Mouse (Mus musculus) MEL (cell line): Measurements from ENCODE around the gene Hspe1. TPM values are rescaled to one million over a fixed set of nuclear protein-coding genes. Genes with fewer than 3 reads are reported as not detected.

ENCODE experiments used
- DNase-seq: peaks from one replicate; pipeline ENCODE4 v3.0.0; 2011; ENCODE audit warnings: low read depth, low spot score
- H3K27ac ChIP-seq: 2 replicates; pipeline ENCODE4 v1.5.1; 2012; ENCODE audit warnings: low read depth, mild to moderate bottlenecking, control low read depth, low read length, moderate library complexity; ENCODE audit not compliant: control insufficient read depth
- H3K27me3 ChIP-seq, 2 experiments: fragments of 150-350 bp in 1 of 2; sonication (generic) in 1 of 2; 2 replicates each; pipeline ENCODE4 v1.6.1; 2012; ENCODE audit warnings: low read length in 2 of 2, mild to moderate bottlenecking in 2 of 2, improper control_type of control experiment in 1 of 2, moderate library complexity in 1 of 2; ENCODE audit not compliant: insufficient read depth in 2 of 2, control insufficient read depth in 1 of 2
- H3K36me3 ChIP-seq, 2 experiments: 2 replicates each; pipeline ENCODE4 v1.6.1; 2012 to 2014; ENCODE audit warnings: low read length in 2 of 2, improper control_type of control experiment in 1 of 2, inconsistent platforms in 1 of 2, mild to moderate bottlenecking in 1 of 2; ENCODE audit not compliant: insufficient read depth in 2 of 2, control insufficient read depth in 1 of 2
- H3K4me1 ChIP-seq, 2 experiments: fragments of 150-350 bp in 1 of 2; sonication (generic) in 1 of 2; 2 replicates each; pipeline ENCODE4 v1.6.1; 2012; ENCODE audit warnings: low read length in 2 of 2, improper control_type of control experiment in 1 of 2, mild to moderate bottlenecking in 1 of 2; ENCODE audit not compliant: insufficient read depth in 2 of 2, control insufficient read depth in 1 of 2
- H3K4me3 ChIP-seq, 2 experiments: fragments of 150-350 bp in 1 of 2; sonication (generic) in 1 of 2; 2 replicates each; pipeline ENCODE4 v1.5.1; 2012; ENCODE audit warnings: low read depth in 2 of 2, low read length in 2 of 2, mild to moderate bottlenecking in 2 of 2, moderate library complexity in 2 of 2, control low read depth in 1 of 2, improper control_type of control experiment in 1 of 2; ENCODE audit not compliant: control insufficient read depth in 1 of 2, insufficient read depth in 1 of 2
- H3K79me2 ChIP-seq: 2 replicates; pipeline ENCODE4 v1.6.1; 2012; ENCODE audit warnings: mild to moderate bottlenecking, low read length, moderate library complexity; ENCODE audit not compliant: control insufficient read depth, poor library complexity, insufficient read depth
- H3K9ac ChIP-seq: 2 replicates; pipeline ENCODE4 v1.6.1; 2012; ENCODE audit warnings: low read depth, mild to moderate bottlenecking, control low read depth, low read length, moderate library complexity; ENCODE audit not compliant: control insufficient read depth, poor library complexity, severe bottlenecking
- H3K9me3 ChIP-seq: fragments of 150-350 bp; sonication (generic); replicated peaks from 2 replicates; pipeline ENCODE4 v1.6.1; 2012; ENCODE audit warnings: mild to moderate bottlenecking, low read length, improper control_type of control experiment, moderate library complexity; ENCODE audit not compliant: insufficient read depth
- CHD2 ChIP-seq: IDR thresholded peaks from 2 replicates; pipeline ENCODE4 v1.6.1; 2011; ENCODE audit warnings: low read length, improper control_type of control experiment
- CTCF ChIP-seq, 3 experiments: IDR thresholded peaks in 2 of 3; conservative IDR thresholded peaks in 1 of 3; 2 replicates each; pipeline ENCODE4 v1.5.1; 2011 to 2012; ENCODE audit warnings: low read length in 3 of 3, low read depth in 2 of 3, mild to moderate bottlenecking in 2 of 3, improper control_type of control experiment in 1 of 3, inconsistent platforms in 1 of 3, mixed read lengths in 1 of 3, moderate library complexity in 1 of 3; ENCODE audit not compliant: control insufficient read depth in 1 of 3, insufficient read depth in 1 of 3, poor library complexity in 1 of 3, severe bottlenecking in 1 of 3
- E2F4 ChIP-seq: IDR thresholded peaks from 2 replicates; pipeline ENCODE4 v1.6.1; 2011; ENCODE audit warnings: low read depth, low read length, improper control_type of control experiment, borderline replicate concordance
- ELF1 ChIP-seq: IDR thresholded peaks from 2 replicates; pipeline ENCODE4 v1.6.1; 2014; ENCODE audit warnings: low read depth, mild to moderate bottlenecking, inconsistent platforms, low read length, improper control_type of control experiment, moderate library complexity
- ETS1 ChIP-seq: IDR thresholded peaks from 2 replicates; pipeline ENCODE4 v1.6.1; 2012; ENCODE audit warnings: low read depth, mild to moderate bottlenecking, inconsistent platforms, low read length, improper control_type of control experiment, moderate library complexity
- HCFC1 ChIP-seq: IDR thresholded peaks from 2 replicates; pipeline ENCODE4 v1.6.1; 2012; ENCODE audit warnings: low read depth, mild to moderate bottlenecking, inconsistent platforms, low read length, improper control_type of control experiment, moderate library complexity
- JUND ChIP-seq: IDR thresholded peaks from 2 replicates; pipeline ENCODE4 v1.6.1; 2011; ENCODE audit warnings: low read depth, mild to moderate bottlenecking, improper control_type of control experiment, low read length
- KAT2A ChIP-seq: conservative IDR thresholded peaks from 2 replicates; pipeline ENCODE4 v1.6.1; 2012; ENCODE audit warnings: low read depth, low read length, improper control_type of control experiment, inconsistent platforms
- MAFK ChIP-seq: IDR thresholded peaks from 2 replicates; pipeline ENCODE4 v1.6.1; 2011; ENCODE audit warnings: low read depth, mild to moderate bottlenecking, low read length, improper control_type of control experiment, borderline replicate concordance
- MAX ChIP-seq: IDR thresholded peaks from 2 replicates; pipeline ENCODE4 v1.6.1; 2011; ENCODE audit warnings: low read length, improper control_type of control experiment
- MAZ ChIP-seq: IDR thresholded peaks from 2 replicates; pipeline ENCODE4 v1.6.1; 2012; ENCODE audit warnings: low read depth, mild to moderate bottlenecking, inconsistent platforms, low read length, improper control_type of control experiment
- MEF2A ChIP-seq: IDR thresholded peaks from 2 replicates; pipeline ENCODE4 v1.6.1; 2014; ENCODE audit warnings: low read depth, mild to moderate bottlenecking, inconsistent platforms, low read length, improper control_type of control experiment; ENCODE audit not compliant: poor library complexity, insufficient replicate concordance, severe bottlenecking; ENCODE audit errors: extremely low read depth
- MXI1 ChIP-seq: IDR thresholded peaks from 2 replicates; pipeline ENCODE4 v1.6.1; 2011; ENCODE audit warnings: mild to moderate bottlenecking, low read depth, low read length, improper control_type of control experiment
- MYC ChIP-seq: IDR thresholded peaks from 2 replicates; pipeline ENCODE4 v1.6.1; 2011; ENCODE audit warnings: low read depth, mild to moderate bottlenecking, low read length, improper control_type of control experiment, moderate library complexity
- NELFE ChIP-seq: IDR thresholded peaks from 2 replicates; pipeline ENCODE4 v1.6.1; 2011; ENCODE audit warnings: low read depth, low read length, improper control_type of control experiment
- POLR2A ChIP-seq, 2 experiments: IDR thresholded peaks; 2 replicates each; pipeline ENCODE4 v1.6.1; 2011 to 2012; ENCODE audit warnings: low read length in 2 of 2, mild to moderate bottlenecking in 2 of 2, control low read depth in 1 of 2, improper control_type of control experiment in 1 of 2, low read depth in 1 of 2, moderate library complexity in 1 of 2; ENCODE audit not compliant: control insufficient read depth in 1 of 2, insufficient read depth in 1 of 2, poor library complexity in 1 of 2
- POLR2AphosphoS2 ChIP-seq: IDR thresholded peaks from 2 replicates; pipeline ENCODE4 v1.6.1; 2011; ENCODE audit warnings: low read length, improper control_type of control experiment
- POLR2AphosphoS5 ChIP-seq: IDR thresholded peaks from 2 replicates; pipeline ENCODE4 v1.6.1; 2012; ENCODE audit warnings: low read depth, borderline replicate concordance, mild to moderate bottlenecking, inconsistent platforms, low read length, moderate library complexity, mixed read lengths
- RCOR1 ChIP-seq: IDR thresholded peaks from 2 replicates; pipeline ENCODE4 v1.6.1; 2012; ENCODE audit warnings: low read depth, mild to moderate bottlenecking, inconsistent platforms, low read length, improper control_type of control experiment
- SIN3A ChIP-seq: IDR thresholded peaks from 2 replicates; pipeline ENCODE4 v1.6.1; 2012; ENCODE audit warnings: low read length, improper control_type of control experiment, inconsistent platforms
- TAL1 ChIP-seq: IDR thresholded peaks from 2 replicates; pipeline ENCODE4 v1.6.1; 2012; ENCODE audit warnings: mild to moderate bottlenecking, inconsistent platforms, low read length, moderate library complexity, mixed read lengths
- TBP ChIP-seq: IDR thresholded peaks from 2 replicates; pipeline ENCODE4 v1.8.0; 2011; ENCODE audit warnings: low read depth, low read length, improper control_type of control experiment
- TCF12 ChIP-seq: IDR thresholded peaks from 2 replicates; pipeline ENCODE4 v1.6.1; 2014; ENCODE audit warnings: low read depth, mild to moderate bottlenecking, inconsistent platforms, low read length, improper control_type of control experiment, moderate library complexity
- UBTF ChIP-seq: IDR thresholded peaks from 2 replicates; pipeline ENCODE4 v1.6.1; 2012; ENCODE audit warnings: low read depth, mild to moderate bottlenecking, inconsistent platforms, low read length, improper control_type of control experiment, moderate library complexity, borderline replicate concordance; ENCODE audit not compliant: insufficient read depth
- USF1 ChIP-seq: IDR thresholded peaks from 2 replicates; pipeline ENCODE4 v1.6.1; 2014; ENCODE audit warnings: low read depth, mild to moderate bottlenecking, inconsistent platforms, low read length, improper control_type of control experiment, moderate library complexity
- USF2 ChIP-seq, 2 experiments: IDR thresholded peaks; 2 replicates each; pipeline ENCODE4 v1.6.1; 2011 to 2012; ENCODE audit warnings: improper control_type of control experiment in 2 of 2, low read length in 2 of 2, borderline replicate concordance in 1 of 2, inconsistent platforms in 1 of 2, low read depth in 1 of 2, mild to moderate bottlenecking in 1 of 2; ENCODE audit not compliant: insufficient read depth in 1 of 2
- ZC3H11A ChIP-seq: IDR thresholded peaks from 2 replicates; pipeline ENCODE4 v1.6.1; 2012; ENCODE audit warnings: low read depth, mild to moderate bottlenecking, inconsistent platforms, low read length, improper control_type of control experiment
- ZKSCAN1 ChIP-seq: IDR thresholded peaks from 2 replicates; pipeline ENCODE4 v1.6.1; 2012; ENCODE audit warnings: low read depth, mild to moderate bottlenecking, inconsistent platforms, low read length, improper control_type of control experiment, moderate library complexity
- ZMIZ1 ChIP-seq: IDR thresholded peaks from 2 replicates; pipeline ENCODE4 v1.6.1; 2012; ENCODE audit warnings: low read depth, mild to moderate bottlenecking, inconsistent platforms, low read length, improper control_type of control experiment, moderate library complexity
- polyA plus RNA-seq, 2 experiments: library from polyadenylated mRNA; stranded (reverse) in 1 of 2; unstranded in 1 of 2; fragments of >175 nt in 1 of 2; fragments of >200 nt in 1 of 2; gene quantifications; 2 replicates each; pipeline versions ENCODE4 v1.2.1 to v1.2.4; 2012; ENCODE audit warnings: low replicate concordance in 2 of 2, low read depth in 1 of 2; ENCODE audit not compliant: insufficient read length in 2 of 2, insufficient read depth in 1 of 2, missing spikeins in 1 of 2
- total RNA-seq: library from RNA; depleted of rRNA; stranded (reverse); fragments of 300-350 nt; gene quantifications from 2 replicates; pipeline ENCODE4 v1.2.3, GENCODE M21; 2012

Hspe1 gene
- total and polyA plus RNA-seq, 3 experiments, result 752 to 942 TPM; not detected in 1

DNA sequence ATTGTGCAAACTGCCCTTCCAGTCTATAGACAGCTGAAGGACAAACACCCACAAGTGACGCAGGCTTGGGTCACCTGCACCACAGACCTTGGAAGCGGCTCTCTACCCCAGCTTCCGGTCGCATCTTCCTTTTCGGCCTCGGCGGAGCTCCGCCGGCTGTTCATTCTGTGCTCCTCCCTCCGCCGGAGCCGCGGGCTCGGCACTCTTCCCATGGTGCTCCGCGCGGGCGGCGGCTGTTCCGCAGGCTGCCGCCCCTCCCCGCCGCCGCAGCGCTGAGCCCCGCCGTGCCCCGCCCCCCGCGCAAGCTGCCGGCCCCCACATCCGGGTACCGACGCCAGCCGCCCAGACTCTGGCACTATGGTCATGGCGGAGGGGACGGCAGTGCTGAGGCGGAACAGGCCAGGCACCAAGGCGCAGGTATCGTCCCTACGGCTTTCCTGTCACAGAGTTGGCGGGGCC lies 43.0 kb downstream of the Hspe1 start, which contains the start of gene Mob4:
Gene Mob4, plus strand, starts transcription at position 289 of the 459 bp plus-strand sequence.
- Histone ChIP-seq H3K27ac (peak within 1 kb of the TSS; percentile 94), H3K9ac (peak within 1 kb of the TSS; percentile 98), H3K27me3 (no peaks in the 10 kb centered on the region), H3K4me1 (peaks cover 0 to 16% of the 10 kb centered on the region in 2 experiments; a peak in 3 of 4 replicates), H3K36me3 (peaks cover 2 to 27% of the 10 kb centered on the region in 2 experiments; a peak in 3 of 4 replicates), H3K4me3 (peak within 1 kb of the TSS; percentile 85 to 99), H3K79me2 (peaks cover 38% of the 10 kb centered on the region), H3K9me3 (no peaks in the 10 kb centered on the region)
- peak; percentile 94 for DNase-seq
- TF ChIP-seq POLR2A (IDR thresholded peaks at IDR 0.05; ENCODE audit: control insufficient read depth in 1 of 2, insufficient read depth in 1 of 2, low read depth in 1 of 2, low read length in 2 of 2, poor library complexity in 1 of 2), result peak; percentile 81 to 89; a peak in 3 of 4 replicates
- peak; percentile 87 for TF ChIP-seq TBP
- no peak; the same call in 1 of the 2 replicates for TF ChIP-seq RCOR1
- peak; percentile 64 for TF ChIP-seq MXI1
- peak; percentile 73 for TF ChIP-seq ELF1
- TF ChIP-seq POLR2AphosphoS2, result peak; percentile 64; the same call in 1 of the 2 replicates
- TF ChIP-seq MAFK, result no peak
- no peak for TF ChIP-seq ZC3H11A
- TF ChIP-seq JUND, result no peak; the same call in 1 of the 2 replicates
- TF ChIP-seq MAZ, result peak; percentile 89
- TF ChIP-seq MAX, result no peak
- peak; percentile 71 for TF ChIP-seq ETS1
- no peak for TF ChIP-seq POLR2AphosphoS5
- 0 out of 2 replicates have a peak, but pooled peaks have one; percentile 78 for TF ChIP-seq SIN3A
- peak; percentile 75 for TF ChIP-seq NELFE
- no peak for TF ChIP-seq MYC
- no peak for TF ChIP-seq ZKSCAN1
- TF ChIP-seq MEF2A, result no peak
- TF ChIP-seq UBTF, result no peak
- no peak for TF ChIP-seq E2F4
- TF ChIP-seq CHD2, result no peak
- no peak for TF ChIP-seq TAL1
- no peak for TF ChIP-seq TCF12
- TF ChIP-seq KAT2A, result peak; percentile 44; the same call in 1 of the 2 replicates
- TF ChIP-seq ZMIZ1, result peak; percentile 47; the same call in 1 of the 2 replicates
- no peak for TF ChIP-seq USF2 (IDR thresholded peaks at IDR 0.05; ENCODE audit: borderline replicate concordance in 1 of 2, insufficient read depth in 1 of 2, low read depth in 1 of 2, low read length in 2 of 2)
- peak; percentile 82 for TF ChIP-seq HCFC1
- 0 out of 6 replicates have a peak, but pooled peaks of 1 of the 3 experiments have one; percentile 9 for TF ChIP-seq CTCF (IDR thresholded peaks at IDR 0.05 in 2 of 3, conservative IDR thresholded peaks at IDR 0.05 in 1 of 3; ENCODE audit: control insufficient read depth in 1 of 3, insufficient read depth in 1 of 3, low read depth in 2 of 3, low read length in 3 of 3, poor library complexity in 1 of 3, severe bottlenecking in 1 of 3)
- no peak for TF ChIP-seq USF1
